Mouse (Mus musculus): ENCODE measurements around the gene Epha4. TPM values are rescaled to one million over a fixed set of nuclear protein-coding genes. Genes with fewer than 3 reads are reported as not detected.

Epha4 gene
- polyA plus RNA-seq, 1 experiment from 2014 or later: 1.1 TPM

DNA sequence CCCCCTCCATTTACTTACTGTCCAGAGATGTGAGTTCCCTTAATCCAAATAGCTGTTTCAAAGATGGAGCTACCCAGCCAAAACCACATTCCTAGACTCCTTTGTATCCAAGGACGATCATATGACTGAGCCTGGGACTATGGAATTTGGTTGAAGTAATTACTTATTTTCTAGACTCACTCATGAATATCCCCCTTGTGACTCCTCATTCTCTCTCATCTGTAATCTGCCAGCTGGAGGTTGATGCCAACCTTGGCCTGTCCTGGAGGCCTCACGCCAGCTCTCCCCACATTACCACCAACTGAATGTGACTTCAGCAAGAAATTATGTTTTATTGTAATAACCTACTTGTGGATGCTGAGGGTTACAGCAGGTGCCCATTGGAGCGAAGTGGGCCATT lies 104.7 kb downstream of the Epha4 start:
- DNase-seq (ENCODE audit: low spot score): no peak

DNA sequence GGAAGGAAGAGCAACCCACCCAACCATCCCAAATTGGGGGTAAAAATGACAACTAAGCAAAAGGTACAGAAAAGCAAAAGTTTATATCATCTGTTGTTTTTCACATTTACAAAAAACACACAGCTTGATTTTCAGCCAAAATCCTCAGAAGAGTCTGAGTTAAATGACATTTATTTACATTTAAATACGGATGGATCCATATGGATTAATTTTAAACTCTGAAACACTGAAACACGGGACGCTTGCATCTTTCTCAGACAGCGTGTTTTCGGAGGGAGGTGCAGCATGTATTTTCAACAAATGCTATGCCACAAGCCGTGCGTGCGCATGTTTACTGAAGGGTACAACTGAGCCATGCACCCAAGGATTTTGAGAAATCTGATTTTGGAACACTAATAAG lies 105.4 kb downstream of the Epha4 start:
- DNase-seq (ENCODE audit: low spot score): no peak

DNA sequence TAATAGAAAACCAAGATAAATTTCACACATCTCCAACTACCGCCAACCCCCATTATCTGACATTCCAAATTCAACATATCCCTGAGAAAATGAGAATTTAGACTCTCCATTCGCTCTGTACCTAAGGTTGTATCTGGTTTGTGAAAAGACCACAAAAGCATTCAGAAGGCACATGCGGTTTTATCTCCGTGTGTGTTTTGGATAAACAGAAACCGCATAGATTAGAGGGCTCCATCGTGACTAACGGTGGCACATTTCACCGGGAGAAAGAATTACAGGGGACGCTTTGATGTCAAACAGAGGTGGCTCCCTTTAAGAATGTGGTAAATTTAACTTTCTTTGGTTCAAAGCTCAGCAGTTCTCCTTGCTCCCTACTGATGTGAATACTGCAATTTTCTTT lies 107.5 kb downstream of the Epha4 start:
- DNase-seq (ENCODE audit: low spot score): no peak

DNA sequence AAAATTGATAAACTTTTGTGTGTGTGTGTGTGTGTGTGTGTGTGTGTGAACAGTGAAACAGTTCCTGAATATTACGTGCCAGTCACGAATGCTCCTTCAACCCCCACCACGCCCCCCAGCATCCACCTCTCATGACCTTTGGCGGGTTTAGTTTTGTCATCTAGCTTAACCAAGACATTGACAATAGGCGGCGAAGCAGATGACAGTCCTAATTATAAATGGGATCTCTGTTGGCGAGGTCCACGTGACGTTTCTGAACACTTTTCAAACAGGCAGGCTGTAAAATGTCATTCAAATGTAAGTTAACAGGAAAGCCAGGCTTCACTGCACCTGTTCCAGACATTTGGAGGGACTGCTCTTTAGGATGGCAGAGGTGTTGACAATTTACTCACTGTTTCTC lies 108.3 kb downstream of the Epha4 start:
- no peak for DNase-seq (ENCODE audit: low spot score)

DNA sequence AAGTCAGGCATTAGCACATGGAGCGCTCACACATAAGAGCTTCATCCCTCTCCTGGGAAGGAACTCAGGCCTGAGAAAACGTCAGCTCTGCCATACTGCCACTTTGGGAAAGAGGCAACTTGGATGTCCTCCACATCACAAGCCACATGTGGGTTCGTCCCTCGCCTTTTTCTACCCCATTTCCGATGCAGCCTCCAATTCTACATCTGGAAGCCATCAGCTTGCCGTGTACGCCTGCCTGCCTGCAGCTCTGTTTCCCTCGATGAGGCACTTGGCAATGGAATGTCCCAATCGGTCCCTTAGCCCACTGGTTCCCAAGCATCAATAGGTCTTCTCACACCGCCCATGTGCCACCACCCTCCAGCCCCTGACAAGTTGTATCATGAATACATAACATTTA lies 110.4 kb downstream of the Epha4 start:
- DNase-seq (ENCODE audit: low spot score): no peak

DNA sequence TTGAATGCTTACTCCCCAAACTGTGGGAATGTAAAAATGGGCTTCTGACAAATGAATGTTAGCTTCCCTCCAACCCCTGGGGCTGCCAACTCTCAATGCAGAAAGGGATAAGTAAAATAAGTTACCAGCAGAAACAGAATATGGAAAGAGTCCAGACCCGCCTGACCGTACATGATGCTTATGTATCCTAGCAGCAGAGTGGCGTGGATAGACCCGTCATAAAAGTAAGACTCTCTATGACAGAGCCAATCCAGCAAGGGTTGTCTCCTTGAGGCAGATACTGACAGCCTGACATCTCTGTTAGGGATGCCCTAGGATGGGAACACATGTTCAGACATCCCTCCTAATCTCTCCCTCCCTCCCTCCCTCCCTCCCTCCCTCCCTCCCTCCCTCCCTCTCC lies 111.9 kb downstream of the Epha4 start:
- no peak for DNase-seq (ENCODE audit: low spot score)

DNA sequence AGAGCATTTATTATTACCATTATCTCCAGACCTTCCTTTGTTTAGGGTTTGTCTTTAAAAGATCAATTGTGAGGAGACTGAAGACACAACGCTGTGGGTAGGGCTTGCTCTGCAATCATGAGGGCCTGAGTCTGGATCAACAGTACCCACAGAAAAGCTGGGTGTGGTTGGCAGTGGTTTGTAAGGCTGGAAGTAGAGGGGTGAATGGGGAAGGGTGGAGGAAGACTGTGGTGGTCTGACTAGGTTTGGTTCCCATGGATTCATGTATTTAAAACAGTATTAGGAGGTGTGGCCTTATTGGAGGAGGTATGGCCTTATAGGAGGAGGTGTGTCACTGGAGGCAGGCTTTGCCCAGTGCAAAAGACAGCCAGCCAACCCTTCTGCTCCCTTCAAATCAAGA lies 113.4 kb downstream of the Epha4 start:
- no peak for DNase-seq (ENCODE audit: low spot score)

DNA sequence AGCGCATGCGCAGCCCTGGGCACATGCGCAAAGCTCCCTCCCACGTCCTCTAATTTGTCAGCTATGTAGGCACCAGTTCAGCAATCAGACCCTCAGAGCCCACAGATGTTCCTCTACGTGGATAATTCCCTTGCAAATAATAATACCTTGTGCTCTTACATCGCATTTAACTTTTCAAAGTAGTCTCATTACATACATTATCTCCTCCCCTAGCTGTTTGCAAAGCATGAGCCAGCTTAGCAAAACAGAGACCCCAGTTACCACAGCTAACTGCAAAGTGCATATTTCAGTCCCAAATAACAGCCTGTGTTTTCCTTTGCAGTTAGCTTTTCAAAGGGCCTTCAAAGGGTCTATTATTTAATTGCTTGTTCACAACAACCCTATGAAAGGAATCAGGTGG lies 123.3 kb downstream of the Epha4 start:
- DNase-seq (ENCODE audit: low spot score): no peak

DNA sequence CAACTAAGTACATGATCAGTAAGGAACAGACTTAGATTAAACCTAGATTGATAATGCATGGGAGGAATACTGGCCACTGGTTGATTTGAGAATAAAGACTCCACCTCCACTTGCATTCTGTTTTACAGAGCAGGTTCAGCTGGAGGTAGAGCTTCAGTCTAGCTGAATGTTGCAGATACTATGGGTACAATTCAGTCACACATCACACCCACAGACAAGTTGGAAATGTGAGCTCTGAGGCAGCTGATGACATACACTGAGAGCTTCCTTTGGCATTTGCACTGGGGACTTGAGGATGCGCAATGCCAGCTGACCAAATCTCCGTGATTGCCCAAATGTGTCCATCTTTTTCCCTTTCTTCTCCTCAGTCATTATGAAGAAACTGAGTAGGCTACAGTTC lies 125.8 kb downstream of the Epha4 start:
- DNase-seq (ENCODE audit: low spot score): no peak

DNA sequence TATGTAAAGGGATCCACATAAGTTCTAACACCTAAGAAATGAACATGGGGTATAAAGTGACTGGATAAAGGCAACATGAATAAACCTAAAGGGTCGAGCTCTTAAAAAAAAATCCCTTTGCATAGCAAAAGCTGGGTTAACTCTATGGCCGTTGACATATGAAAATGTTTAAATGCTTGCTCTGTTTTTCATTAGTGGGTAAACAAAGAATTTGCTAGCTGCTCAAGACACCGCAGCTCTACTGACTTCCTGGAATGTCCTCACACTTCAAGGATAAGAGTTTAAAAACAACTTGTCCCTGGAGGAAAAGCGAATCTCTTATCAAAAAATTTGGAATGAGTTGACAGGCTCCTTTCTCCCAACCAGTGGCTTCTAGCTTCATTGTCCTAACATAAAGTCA lies 126.3 kb downstream of the Epha4 start:
- no peak for DNase-seq (ENCODE audit: low spot score)

DNA sequence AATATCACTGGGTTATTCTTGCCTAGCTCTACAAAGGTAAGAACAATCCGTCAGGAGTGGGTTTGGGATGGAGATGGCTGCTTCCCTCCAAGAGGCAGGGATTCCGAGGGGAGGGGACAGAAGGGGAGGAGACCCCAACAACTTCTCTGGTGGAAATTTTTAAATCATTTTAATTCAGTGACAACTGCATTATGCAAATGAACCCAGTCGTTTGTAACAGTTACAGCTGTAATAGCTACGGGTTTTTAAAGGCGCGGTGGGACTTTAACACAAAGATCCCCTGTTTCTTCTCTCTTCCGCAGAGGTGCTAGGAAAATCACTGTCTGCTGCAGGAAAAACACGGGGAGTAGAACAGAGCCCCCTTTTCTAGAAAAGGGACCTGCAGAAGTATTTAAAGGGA lies 129.3 kb downstream of the Epha4 start:
- DNase-seq (ENCODE audit: low spot score): no peak

DNA sequence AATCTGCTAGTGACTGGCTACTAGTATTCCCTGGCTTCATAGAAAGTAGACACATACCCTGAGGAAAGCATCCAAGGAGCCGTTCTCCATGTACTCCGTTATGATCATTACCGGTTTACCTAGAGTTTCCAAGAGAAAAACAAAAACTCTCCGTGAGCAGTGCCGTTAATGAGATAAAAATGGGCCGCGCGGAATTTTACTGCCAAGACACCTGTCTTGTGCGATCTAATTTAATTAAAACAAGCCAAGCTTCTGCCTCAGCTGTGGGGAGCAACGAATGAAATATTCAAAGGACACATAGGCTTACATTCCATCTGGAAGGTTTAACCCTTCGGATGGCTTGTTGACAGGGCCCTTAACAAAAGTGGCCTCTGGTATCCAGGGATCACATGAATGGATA lies 131.4 kb downstream of the Epha4 start:
- DNase-seq (ENCODE audit: low spot score): no peak

DNA sequence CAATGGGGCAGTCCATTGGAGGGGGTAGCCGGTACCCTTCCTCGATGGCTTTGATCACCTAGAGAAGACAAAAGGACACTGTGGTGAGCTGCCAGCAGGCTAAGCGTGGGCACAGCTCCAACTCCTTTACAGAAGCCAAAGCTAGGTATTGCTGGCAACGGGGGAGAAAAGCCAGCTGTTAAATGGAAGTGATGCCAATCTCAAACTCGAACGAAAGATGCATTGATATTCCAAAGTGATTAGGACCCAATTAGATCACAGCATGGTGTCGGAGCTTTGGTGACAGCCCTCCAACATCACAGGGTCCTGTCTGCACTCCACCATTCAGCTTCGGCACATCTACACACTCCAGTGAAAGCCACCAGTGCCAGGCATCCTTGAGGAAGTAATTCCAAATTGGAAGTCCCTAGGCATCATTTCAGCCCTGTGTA lies 137.3 kb downstream of the Epha4 start:
- DNase-seq (ENCODE audit: low spot score): no peak

DNA sequence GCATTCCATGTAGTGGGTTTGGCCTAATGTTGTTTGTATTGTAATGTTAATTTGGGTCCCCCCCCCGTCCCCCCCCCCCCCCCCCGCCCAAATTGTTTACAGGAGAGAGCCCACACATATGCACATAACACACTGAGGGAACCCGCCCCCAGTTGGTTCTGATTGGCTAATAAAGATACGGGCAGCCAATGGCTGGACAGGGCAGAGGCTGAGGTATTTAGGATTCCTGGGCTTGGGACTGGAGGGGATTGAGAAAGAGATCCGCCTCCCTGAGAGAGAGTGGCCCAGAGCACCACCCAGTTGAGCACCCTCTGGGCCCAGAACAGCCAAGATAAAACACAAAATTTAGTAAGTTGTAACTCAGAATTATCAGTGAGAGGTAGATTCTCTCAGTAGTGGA lies 140.8 kb downstream of the Epha4 start:
- DNase-seq (ENCODE audit: low spot score): no peak

DNA sequence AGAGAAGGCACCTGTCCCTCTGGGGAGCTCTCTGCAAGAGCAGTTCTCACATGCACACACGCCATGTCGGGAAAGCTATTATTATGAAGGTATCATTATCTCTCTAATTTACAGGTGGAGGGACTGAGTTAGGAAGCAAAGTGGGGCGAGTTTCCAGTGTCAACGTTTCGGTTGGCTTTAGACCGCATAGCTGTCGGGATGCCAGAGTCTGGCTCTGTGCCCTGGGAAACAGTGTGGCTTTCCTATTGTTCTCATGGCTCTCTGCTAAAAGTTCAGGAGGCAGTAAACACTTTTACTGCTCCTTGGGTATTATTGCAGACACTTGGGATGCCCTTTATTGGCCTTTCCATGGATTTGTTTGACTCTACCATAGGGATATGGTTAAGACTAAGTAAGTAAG lies 144.0 kb downstream of the Epha4 start:
- DNase-seq (ENCODE audit: low spot score): no peak

DNA sequence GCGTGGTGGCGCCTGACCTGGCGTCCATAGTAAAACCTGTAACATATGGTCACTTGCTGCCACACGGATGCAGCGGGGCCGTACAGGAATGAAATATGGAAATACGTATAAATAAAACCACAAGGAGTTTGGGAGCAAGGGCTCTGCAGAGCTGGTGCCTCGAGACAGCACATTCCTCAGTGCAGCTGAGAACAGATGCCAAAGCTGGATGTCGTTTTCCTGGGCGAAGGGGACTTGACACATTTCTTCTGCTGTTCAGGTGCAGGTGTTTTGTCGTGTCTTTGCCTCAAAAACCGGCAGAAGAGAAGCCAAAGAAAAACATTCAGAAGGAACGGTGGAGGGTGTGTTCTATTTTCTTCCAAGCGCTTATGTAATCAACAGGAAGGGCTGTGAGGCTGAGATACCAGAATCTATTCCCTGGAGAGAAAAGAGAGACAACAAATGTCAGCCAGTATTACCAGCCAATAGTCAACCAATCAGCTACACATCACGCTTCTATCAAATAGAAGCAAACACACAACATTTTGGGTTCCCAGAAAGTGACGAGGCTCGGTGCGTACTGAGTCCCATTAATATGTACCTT lies 145.5 kb downstream of the Epha4 start:
- no peak for DNase-seq (ENCODE audit: low spot score)

DNA sequence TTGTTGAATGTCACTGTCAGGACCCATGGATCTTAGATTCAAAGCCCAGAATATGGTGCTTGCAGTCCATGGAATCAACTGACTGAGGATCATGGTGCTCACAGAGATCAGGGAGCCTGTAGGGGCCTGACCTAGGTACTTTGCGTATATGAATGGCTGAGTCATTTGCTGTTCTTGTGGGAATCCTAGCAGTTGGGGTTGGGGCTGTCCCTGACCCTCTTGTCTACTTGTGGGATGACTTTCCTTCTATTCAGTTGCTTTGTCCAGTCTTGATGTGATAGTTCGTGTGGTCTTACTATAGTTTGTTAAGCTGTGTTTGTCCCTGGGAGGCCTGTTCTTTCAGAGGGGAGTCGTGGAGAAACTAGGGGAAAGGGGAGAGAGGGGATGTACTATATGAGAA lies 149.0 kb downstream of the Epha4 start:
- no peak for DNase-seq (ENCODE audit: low spot score)

DNA sequence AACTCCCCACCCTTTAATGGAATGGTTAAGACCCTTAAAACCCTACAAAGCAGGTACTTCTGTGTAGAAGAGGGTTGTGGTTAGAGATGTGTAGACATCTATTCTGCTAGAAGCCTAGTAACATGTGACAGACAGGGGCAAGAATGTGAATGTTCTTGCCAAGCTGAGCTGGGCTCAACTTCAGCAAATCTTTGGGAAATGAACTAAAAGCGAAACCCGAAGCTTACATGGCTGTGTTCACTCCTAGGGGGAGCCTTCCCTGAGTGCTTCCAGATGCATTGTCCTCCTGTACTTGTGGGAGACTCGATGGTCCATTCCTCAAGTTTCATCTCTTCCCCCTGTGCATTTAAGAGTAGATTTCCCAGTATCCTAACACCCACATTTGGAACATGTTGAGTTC lies 150.3 kb downstream of the Epha4 start:
- no peak for DNase-seq (ENCODE audit: low spot score)

DNA sequence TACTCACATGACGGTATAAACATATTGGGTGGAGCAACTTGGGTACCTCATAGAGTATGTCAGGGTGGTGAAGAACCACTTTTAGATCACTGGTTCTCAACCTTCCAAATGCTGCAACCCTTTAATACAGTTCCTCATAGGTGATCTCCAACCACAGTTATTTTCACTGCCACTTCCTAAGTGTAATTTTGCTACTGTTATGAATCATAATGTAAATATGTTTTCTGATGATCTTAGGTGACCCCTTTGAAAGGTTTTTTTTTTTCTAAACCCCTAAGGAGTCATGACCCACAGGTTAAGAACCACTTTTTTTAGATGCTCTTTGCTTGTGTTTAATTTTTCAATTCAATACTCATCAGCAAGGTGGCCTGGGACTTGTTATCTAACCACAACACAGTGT lies 151.0 kb downstream of the Epha4 start:
- DNase-seq (ENCODE audit: low spot score): no peak

DNA sequence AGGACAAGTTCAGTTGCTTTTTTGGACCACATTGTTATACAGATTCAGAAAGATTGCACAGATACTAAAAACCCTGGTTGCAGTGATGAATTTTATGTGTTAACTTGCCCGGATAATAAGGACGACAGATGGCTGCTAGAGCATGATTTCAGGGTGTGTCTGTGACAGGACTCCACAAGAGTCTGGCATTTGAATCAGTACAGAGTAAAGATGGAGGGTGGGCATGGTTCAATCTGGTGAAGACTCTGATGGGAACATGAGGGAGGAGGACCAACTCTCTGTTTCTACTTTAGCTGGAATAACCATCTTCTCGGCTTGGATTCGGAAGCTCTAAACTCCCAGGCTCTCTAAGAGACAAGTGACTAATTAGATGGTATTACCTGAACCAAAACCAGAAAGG lies 168.4 kb downstream of the Epha4 start:
- DNase-seq (ENCODE audit: low spot score): no peak

DNA sequence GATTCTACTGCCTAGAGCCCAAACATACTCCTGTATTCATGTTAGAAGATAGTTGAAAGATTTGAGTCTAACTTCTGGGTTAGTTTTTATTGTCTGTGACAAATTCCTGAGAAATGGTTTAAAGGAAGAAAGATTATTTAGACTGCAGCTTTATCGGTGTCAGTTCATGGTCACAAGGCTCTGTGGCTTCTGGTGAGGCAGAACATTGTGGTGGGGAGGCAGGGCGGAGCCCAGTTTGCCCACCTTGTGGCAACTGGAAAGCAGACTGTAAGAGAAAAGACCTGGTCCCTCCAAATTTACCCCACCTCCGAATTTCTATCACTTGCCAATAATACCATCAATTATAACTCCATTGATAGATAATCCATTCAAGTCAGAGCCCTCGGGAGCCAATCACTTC lies 171.1 kb downstream of the Epha4 start:
- no peak for DNase-seq (ENCODE audit: low spot score)

DNA sequence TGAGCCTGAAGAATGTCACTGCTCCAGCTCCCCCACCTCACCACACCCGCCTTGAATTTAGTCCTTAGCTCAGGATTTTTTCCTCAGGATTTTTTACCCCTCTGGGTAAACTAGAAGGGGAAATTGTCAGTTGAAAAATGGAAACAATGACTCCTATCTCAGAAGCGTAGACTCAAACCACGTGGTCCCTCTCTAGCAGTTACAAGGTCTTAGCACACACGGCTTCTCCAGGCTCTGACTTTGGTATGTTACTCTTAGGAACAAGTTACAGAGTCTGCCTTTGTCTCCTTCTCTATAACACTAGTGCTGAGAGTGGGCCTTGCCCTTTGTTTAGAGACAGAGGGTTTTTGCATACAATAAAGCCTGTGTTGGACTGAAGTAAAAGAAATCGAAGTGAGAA lies 175.2 kb downstream of the Epha4 start:
- no peak for DNase-seq (ENCODE audit: low spot score)

DNA sequence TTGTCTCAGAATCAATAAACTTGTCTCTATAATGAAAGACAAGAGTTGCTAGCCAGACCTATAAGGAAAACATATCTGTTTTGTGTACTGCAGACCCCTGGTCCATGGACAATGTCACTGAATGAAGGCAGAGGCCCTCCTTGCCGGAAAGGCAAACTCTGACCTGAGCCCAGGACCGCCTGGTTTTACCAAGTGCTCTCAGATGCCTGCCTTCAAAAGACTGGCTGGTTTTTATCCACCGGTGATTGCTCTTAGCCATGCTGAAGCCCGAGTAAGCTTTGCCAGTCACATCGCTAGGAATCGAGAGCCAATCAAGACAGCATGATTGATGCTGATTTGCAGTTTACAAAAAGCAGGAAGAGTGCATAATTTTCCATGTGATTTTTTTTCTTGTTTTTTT lies 176.5 kb downstream of the Epha4 start:
- DNase-seq (ENCODE audit: low spot score): no peak

DNA sequence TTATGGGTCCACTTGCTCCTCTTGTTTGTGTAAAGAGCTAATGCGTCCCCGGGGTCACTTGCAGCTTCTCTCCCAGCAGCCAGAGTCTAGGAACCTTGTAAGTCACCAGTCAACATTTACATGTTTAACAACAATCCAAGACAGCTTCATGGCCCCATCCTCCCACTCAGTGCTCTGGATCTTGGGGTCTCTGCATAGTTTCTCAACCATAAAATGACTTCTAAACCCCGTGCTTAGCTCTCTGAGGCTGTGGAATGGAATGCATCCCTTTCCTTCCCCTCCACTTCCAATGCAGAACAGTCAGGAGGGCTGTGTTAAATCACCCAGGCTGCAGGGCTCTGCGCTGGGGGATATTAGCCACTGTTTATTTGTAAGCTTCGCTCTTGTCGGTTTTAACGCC lies 178.0 kb downstream of the Epha4 start:
- DNase-seq (ENCODE audit: low spot score): no peak
